Mouse (Mus musculus) erythroblast, embryonic 14.5 days (primary cell): ENCODE data around the gene Zfp839.

Experiments
- GATA1 ChIP-seq: IDR thresholded peaks from 2 replicates; pipeline ENCODE4 v1.6.1; 2012; ENCODE audit warnings: low read length, inconsistent platforms, mixed read lengths
- TAL1 ChIP-seq: IDR thresholded peaks from 3 replicates; pipeline ENCODE4 v1.6.1; 2012; ENCODE audit warnings: low read length, inconsistent platforms, mixed read lengths

- TF ChIP-seq GATA1 (peak; percentile 93), TAL1 (no peak)
These were observed 20.1 kb downstream of the Zfp839 start for GRCm38 (mm10) chr12:110870107-110870506.
